Mouse (Mus musculus): ENCODE data around the gene Smim12. TPM values are rescaled to one million over a fixed set of nuclear protein-coding genes. Genes with fewer than 3 reads are reported as not detected.

Smim12 gene
- total and polyA plus RNA-seq, 3 experiments, result 30.9 to 33.6 (median 31.3) TPM

GRCm38 (mm10) chr4:127279241-127279640 is 35.7 kb downstream of the Smim12 start:
- dilution Hi-C loops (cut with MboI; ENCODE audit: extremely low pct_ligation_motif_present, extremely low pct_unique_long_range_greater_than_20kb, low sequenced_read_pairs), result no loop called here
- H3K9me3 ChIP-seq (replicated peaks; ENCODE audit: low read length), result no peaks in the 10 kb centered on the region
- in situ Hi-C loops (cut with MboI; ENCODE audit: low pct_ligation_motif_present, low pct_unique_long_range_greater_than_20kb, low sequenced_read_pairs), result no loop called here
- H3K4me2 ChIP-seq (ENCODE audit: insufficient read depth, low read depth, poor library complexity, severe bottlenecking), result no peak overlapping the region
- H3K9ac ChIP-seq (ENCODE audit: insufficient read depth, low read depth), result no peak overlapping the region
- H3K27me3 ChIP-seq (replicated peaks), result peaks cover 30% of the 10 kb centered on the region
- H3K27ac ChIP-seq (ENCODE audit: insufficient read depth, low read depth), result no peak overlapping the region
- H3K4me1 ChIP-seq (ENCODE audit: control insufficient read depth in 1 of 2, insufficient read depth in 2 of 2), result peaks cover 0 to 4% of the 10 kb centered on the region in 2 experiments; a peak in 1 of 4 replicates
- TF ChIP-seq SMC3 (IDR thresholded peaks at IDR 0.05; ENCODE audit: low read depth, low read length) (no peak), UBTF (IDR thresholded peaks at IDR 0.05; ENCODE audit: low read depth, low read length) (no peak), ZKSCAN1 (IDR thresholded peaks at IDR 0.05; ENCODE audit: borderline replicate concordance, low read depth, low read length) (no peak), MEF2A (IDR thresholded peaks at IDR 0.05; ENCODE audit: borderline replicate concordance, low read depth, low read length) (no peak), GABPA (IDR thresholded peaks at IDR 0.05; ENCODE audit: insufficient replicate concordance, low read depth, low read length) (no peak), MYC (IDR thresholded peaks at IDR 0.05; ENCODE audit: low read depth, low read length) (no peak), MXI1 (IDR thresholded peaks at IDR 0.05; ENCODE audit: low read depth, low read length) (no peak), EP300 (IDR thresholded peaks at IDR 0.05; ENCODE audit: low read length) (no peak), CHD1 (IDR thresholded peaks at IDR 0.05; ENCODE audit: low read depth, low read length) (no peak), MAFK (IDR thresholded peaks at IDR 0.05; ENCODE audit: insufficient replicate concordance, low read length) (no peak), POLR2A (IDR thresholded peaks at IDR 0.05; ENCODE audit: low read depth, low read length) (no peak)
- no peaks in the 10 kb centered on the region for H3K79me2 ChIP-seq (replicated peaks; ENCODE audit: control insufficient read depth, extremely low read depth, insufficient read depth, poor library complexity, severe bottlenecking)
- no peak overlapping the region for H3K4me3 ChIP-seq (replicated peaks in 1 of 3; ENCODE audit: low read depth in 2 of 3, low read length in 2 of 3, poor library complexity in 1 of 3)
- no peak for DNase-seq (ENCODE audit: extremely low read depth)
- no peaks in the 10 kb centered on the region for H3K36me3 ChIP-seq (replicated peaks in 1 of 2; ENCODE audit: control insufficient read depth in 1 of 2, insufficient read depth in 1 of 2, low read length in 1 of 2)

GRCm38 (mm10) chr4:127286907-127287306 is 43.3 kb downstream of the Smim12 start:
- TF ChIP-seq E2F4 (IDR thresholded peaks at IDR 0.05; ENCODE audit: insufficient replicate concordance, low read depth, low read length) (no peak), MYC (IDR thresholded peaks at IDR 0.05; ENCODE audit: low read depth, low read length) (no peak), HCFC1 (IDR thresholded peaks at IDR 0.05; ENCODE audit: low read depth, low read length) (no peak), ETS1 (conservative IDR thresholded peaks at IDR 0.05; ENCODE audit: low read depth, low read length) (no peak), TCF12 (IDR thresholded peaks at IDR 0.05; ENCODE audit: low read depth, low read length) (no peak), TBP (conservative IDR thresholded peaks at IDR 0.05; ENCODE audit: low read depth, low read length) (no peak), EP300 (IDR thresholded peaks at IDR 0.05; ENCODE audit: low read length) (no peak), ELF1 (IDR thresholded peaks at IDR 0.05; ENCODE audit: low read depth, low read length) (no peak), GABPA (IDR thresholded peaks at IDR 0.05; ENCODE audit: insufficient replicate concordance, low read depth, low read length) (no peak), RAD21 (IDR thresholded peaks at IDR 0.05; ENCODE audit: low read depth, low read length) (no peak), NELFE (IDR thresholded peaks at IDR 0.05; ENCODE audit: low read depth, low read length) (no peak), POLR2AphosphoS2 (IDR thresholded peaks at IDR 0.05; ENCODE audit: low read depth, low read length) (no peak)
- no peaks in the 10 kb centered on the region for H3K79me2 ChIP-seq (replicated peaks; ENCODE audit: control insufficient read depth, extremely low read depth, insufficient read depth, poor library complexity, severe bottlenecking)
- H3K4me2 ChIP-seq (ENCODE audit: insufficient read depth, low read depth, poor library complexity, severe bottlenecking), result no peak overlapping the region
- H3K4me1 ChIP-seq (ENCODE audit: control insufficient read depth in 1 of 2, insufficient read depth in 2 of 2), result no peaks in the 10 kb centered on the region
- H3K27ac ChIP-seq (ENCODE audit: insufficient read depth, low read depth), result no peak overlapping the region
- in situ Hi-C loops (cut with MboI; ENCODE audit: low pct_ligation_motif_present, low pct_unique_long_range_greater_than_20kb, low sequenced_read_pairs), result no loop called here
- dilution Hi-C loops (cut with MboI; ENCODE audit: extremely low pct_ligation_motif_present, extremely low pct_unique_long_range_greater_than_20kb, low sequenced_read_pairs), result no loop called here
- H3K36me3 ChIP-seq (replicated peaks in 1 of 2; ENCODE audit: control insufficient read depth in 1 of 2, insufficient read depth in 1 of 2, low read length in 1 of 2), result no peaks in the 10 kb centered on the region
- peaks cover 35% of the 10 kb centered on the region for H3K27me3 ChIP-seq (replicated peaks)
- no peak overlapping the region for H3K9ac ChIP-seq (ENCODE audit: insufficient read depth, low read depth)
- DNase-seq (ENCODE audit: extremely low read depth), result no peak
- H3K4me3 ChIP-seq (replicated peaks in 1 of 3; ENCODE audit: low read depth in 2 of 3, low read length in 2 of 3, poor library complexity in 1 of 3), result no peak overlapping the region
- no peaks in the 10 kb centered on the region for H3K9me3 ChIP-seq (replicated peaks; ENCODE audit: low read length)

Measured in CH12.LX (cell line).